Mouse (Mus musculus) liver, embryonic 14.5 days (tissue): ENCODE measurements around the gene Rreb1. TPM values are rescaled to one million over a fixed set of nuclear protein-coding genes. Genes with fewer than 3 reads are reported as not detected.

Experiments used
- ATAC-seq: fragments of 200-750 bp; cut with Nextera tagmentation; 2 replicates; pipeline ENCODE4 v1.8.0; 2017; ENCODE audit warnings: moderate number of reproducible peaks, mild to moderate bottlenecking, moderate library complexity; ENCODE audit not compliant: insufficient read depth
- DNase-seq, 3 experiments: peaks; one replicate each; pipeline ENCODE4 v3.0.0-alpha.2; 2012 to 2013; ENCODE audit warnings: low read depth in 3 of 3, low spot score in 3 of 3
- H3K27ac ChIP-seq: fragments of 300-500 bp; sonication (generic); 2 replicates; pipeline ENCODE4 v1.5.1; 2014; ENCODE audit warnings: moderate library complexity, mild to moderate bottlenecking, control low read depth, inconsistent platforms
- H3K27me3 ChIP-seq: fragments of 300-500 bp; sonication (generic); 2 replicates; pipeline ENCODE4 v1.6.1; 2014; ENCODE audit warnings: mild to moderate bottlenecking, low read length, moderate library complexity; ENCODE audit not compliant: control insufficient read depth, insufficient read depth
- H3K36me3 ChIP-seq: fragments of 300-500 bp; sonication (generic); replicated peaks from 2 replicates; pipeline ENCODE4 v1.6.1; 2014; ENCODE audit warnings: low read depth; ENCODE audit not compliant: control insufficient read depth, insufficient read depth
- H3K4me1 ChIP-seq, 2 experiments: fragments of 200-500 bp in 1 of 2; fragments of 300-500 bp in 1 of 2; sonication (generic) in 1 of 2; replicated peaks; 2 replicates each; pipeline ENCODE4 v1.6.1; 2012 to 2014; ENCODE audit warnings: antibody characterized with exemption in 1 of 2, inconsistent platforms in 1 of 2, low read length in 1 of 2; ENCODE audit not compliant: control insufficient read depth in 2 of 2, insufficient read depth in 2 of 2
- H3K4me2 ChIP-seq: fragments of 300-500 bp; sonication (generic); 2 replicates; pipeline ENCODE4 v1.6.1; 2014; ENCODE audit warnings: low read depth, mild to moderate bottlenecking, control low read depth, moderate library complexity
- H3K4me3 ChIP-seq, 2 experiments: fragments of 200-500 bp in 1 of 2; fragments of 300-500 bp in 1 of 2; sonication (generic) in 1 of 2; 2 replicates each; pipeline ENCODE4 v1.5.1; 2012 to 2014; ENCODE audit warnings: low read depth in 2 of 2, low read length in 2 of 2, mild to moderate bottlenecking in 2 of 2, control low read depth in 1 of 2, inconsistent platforms in 1 of 2, moderate library complexity in 1 of 2; ENCODE audit not compliant: insufficient read depth in 1 of 2
- H3K9ac ChIP-seq: fragments of 300-500 bp; sonication (generic); replicated peaks from 2 replicates; pipeline ENCODE4 v1.6.1; 2014; ENCODE audit warnings: mild to moderate bottlenecking, control low read depth, moderate library complexity
- H3K9me3 ChIP-seq: fragments of 300-500 bp; sonication (generic); 2 replicates; pipeline ENCODE4 v1.6.1; 2016; ENCODE audit warnings: low read length, mixed read lengths; ENCODE audit not compliant: control insufficient read depth
- CTCF ChIP-seq: IDR thresholded peaks from 2 replicates; pipeline ENCODE4 v1.5.1; 2016; ENCODE audit warnings: antibody characterized with exemption, low read depth, control low read depth
- EP300 ChIP-seq: IDR thresholded peaks from 2 replicates; pipeline ENCODE4 v1.6.1; 2016; ENCODE audit warnings: antibody characterized with exemption, low read depth
- WGBS: fragments of 180-500 bp; shearing (Covaris S2); extraction: QIAGEN DNeasy Blood & Tissue Kit; methylation state at CpG from one replicate; pipeline ENCODE4 v1.1.7; 2014; ENCODE audit not compliant: insufficient replicate concordance; 5-methylcytosine and 5-hydroxymethylcytosine counted together
- polyA plus RNA-seq, 2 experiments: library from polyadenylated mRNA; depleted of rRNA in 1 of 2; stranded (reverse) in 1 of 2; unstranded in 1 of 2; fragments of >200 nt; fragmentation: Nextera tagmentation in 1 of 2; extraction: Ambion mirVana in 1 of 2; gene quantifications; 2 replicates each; pipeline versions ENCODE4 v1.2.1 to v1.2.3; 2012 to 2014

Gene Rreb1
- polyA plus RNA-seq, 2 experiments, result 5.4 TPM

GRCm38 (mm10) chr13:37993376-37993703 lies 215.1 kb downstream of the Rreb1 start:
- Histone ChIP-seq H3K4me1 (peaks cover 5 to 15% of the 10 kb centered on the region in 2 experiments), H3K9me3 (no peaks in the 10 kb centered on the region), H3K36me3 (peaks cover 34% of the 10 kb centered on the region), H3K27ac (peak overlapping the region; percentile 70), H3K4me2 (peak overlapping the region; percentile 69), H3K27me3 (no peaks in the 10 kb centered on the region), H3K4me3 (peak overlapping the region; percentile 75 to 93), H3K9ac (peak overlapping the region; percentile 93)
- under 1% methylated on average over 17 of the region's 17 CpGs for WGBS
- no peak for ATAC-seq
- no peak for TF ChIP-seq CTCF
- TF ChIP-seq EP300, result no peak
- DNase-seq, result no peak

GRCm38 (mm10) chr13:37993704-37994404 lies 215.7 kb downstream of the Rreb1 start, which contains the start of gene Ssr1:
Gene Ssr1 (minus strand): TSS chr13:37994217.
- Histone ChIP-seq H3K4me1 (peaks cover 5 to 17% of the 10 kb centered on the region in 2 experiments), H3K27ac (peak within 1 kb of the TSS; percentile 70), H3K9me3 (no peaks in the 10 kb centered on the region), H3K27me3 (no peaks in the 10 kb centered on the region), H3K4me3 (peak within 1 kb of the TSS; percentile 75 to 93), H3K9ac (peak within 1 kb of the TSS; percentile 93), H3K36me3 (peaks cover 29% of the 10 kb centered on the region), H3K4me2 (peak within 1 kb of the TSS; percentile 69)
- TF ChIP-seq CTCF (no peak), EP300 (peak; percentile 59)
- under 1% methylated on average over 88 of the region's 89 CpGs for WGBS
- ATAC-seq (peak; percentile 96), DNase-seq (peak; percentile 85 to 94 (median 91))

- Histone ChIP-seq H3K9me3 (no peaks in the 10 kb centered on the region), H3K9ac (peak overlapping the region; percentile 38), H3K27me3 (no peaks in the 10 kb centered on the region), H3K4me1 (peaks cover 8 to 22% of the 10 kb centered on the region in 2 experiments), H3K27ac (peak overlapping the region; percentile 40; the same call in 1 of the 2 replicates), H3K4me3 (peak overlapping the region; percentile 42 to 75), H3K36me3 (peaks cover 24% of the 10 kb centered on the region), H3K4me2 (peak overlapping the region; percentile 62)
- WGBS, result 15% methylated on average over 7 of the region's 7 CpGs
- peak; percentile 29 for ATAC-seq
- no peak for TF ChIP-seq EP300
- TF ChIP-seq CTCF, result no peak
- no peak for DNase-seq
Observed at GRCm38 (mm10) chr13:37994405-37994749, 216.2 kb downstream of the Rreb1 start.

GRCm38 (mm10) chr13:37999713-38000112 lies 221.5 kb downstream of the Rreb1 start:
- H3K36me3 ChIP-seq, result no peaks in the 10 kb centered on the region
- DNase-seq (peak in 2 of 3 experiments; percentile 36 to 70), ATAC-seq (peak; percentile 95)
- H3K4me3 ChIP-seq, result no peak overlapping the region
- 77% methylated on average over 3 of the region's 3 CpGs for WGBS
- H3K4me2 ChIP-seq, result peak overlapping the region; percentile 13
- no peaks in the 10 kb centered on the region for H3K9me3 ChIP-seq
- TF ChIP-seq CTCF, result no peak
- peak; percentile 52 for TF ChIP-seq EP300
- no peaks in the 10 kb centered on the region; the same call in 1 of the 2 replicates for H3K27me3 ChIP-seq
- H3K4me1 ChIP-seq, result peaks cover 15 to 23% of the 10 kb centered on the region in 2 experiments
- H3K9ac ChIP-seq, result no peak overlapping the region
- H3K27ac ChIP-seq, result peak overlapping the region; percentile 39

Other genes with a start within 250 kb of the Rreb1 start
- gene Ssr1, start 215.8 kb downstream of the Rreb1 start, polyA plus RNA-seq (2012; rRNA removed), result 7.5 and 17.0 TPM in 2 replicates
- 71.9 and 74.3 TPM in 2 replicates for gene Ssr1, start 215.8 kb downstream of the Rreb1 start, polyA plus RNA-seq (2014; fragmentation: Nextera tagmentation; extraction: Ambion mirVana)